Mouse (Mus musculus) limb, embryonic 12.5 days (tissue): ENCODE measurements around the gene Myl3. TPM values are rescaled to one million over a fixed set of nuclear protein-coding genes. Genes with fewer than 3 reads are reported as not detected.
A peak's percentile ranks its signal among the peaks of the same experiment; 100 is the strongest.

Experiments
- ATAC-seq: fragments of 200-750 bp; cut with Nextera tagmentation; 2 replicates; pipeline ENCODE4 v1.8.0; 2017; ENCODE audit warnings: low read depth, moderate TSS enrichment; ENCODE audit not compliant: insufficient number of reproducible peaks, insufficient read depth, low FRiP score, low TSS enrichment
- H3K27ac ChIP-seq: fragments of 300-500 bp; sonication (generic); 2 replicates; pipeline ENCODE4 v1.5.1; 2016; ENCODE audit warnings: mild to moderate bottlenecking, moderate library complexity
- H3K27me3 ChIP-seq: fragments of 300-500 bp; sonication (generic); 2 replicates; pipeline ENCODE4 v1.6.1; 2016; ENCODE audit warnings: mild to moderate bottlenecking, moderate library complexity
- H3K36me3 ChIP-seq: fragments of 300-500 bp; sonication (generic); 2 replicates; pipeline ENCODE4 v1.6.1; 2016; ENCODE audit warnings: mild to moderate bottlenecking, moderate library complexity
- H3K4me1 ChIP-seq: fragments of 300-500 bp; sonication (generic); replicated peaks from 2 replicates; pipeline ENCODE4 v1.6.1; 2016
- H3K4me2 ChIP-seq: fragments of 300-500 bp; sonication (generic); 2 replicates; pipeline ENCODE4 v1.6.1; 2016; ENCODE audit warnings: mild to moderate bottlenecking, moderate library complexity
- H3K4me3 ChIP-seq: fragments of 300-500 bp; sonication (generic); replicated peaks from 2 replicates; pipeline ENCODE4 v1.5.1; 2016; ENCODE audit warnings: mild to moderate bottlenecking
- H3K9ac ChIP-seq: fragments of 300-500 bp; sonication (generic); replicated peaks from 2 replicates; pipeline ENCODE4 v1.6.1; 2016; ENCODE audit warnings: mild to moderate bottlenecking, moderate library complexity
- H3K9me3 ChIP-seq: fragments of 300-500 bp; sonication (generic); 2 replicates; pipeline ENCODE4 v1.6.1; 2016; ENCODE audit warnings: mild to moderate bottlenecking, moderate library complexity
- WGBS: fragments of 180-500 bp; shearing (Covaris S2); methylation state at CpG from one replicate; pipeline ENCODE4 v1.1.7; 2016; 5-methylcytosine and 5-hydroxymethylcytosine counted together
- polyA plus RNA-seq: library from polyadenylated mRNA; unstranded; fragments of >200 nt; fragmentation: Nextera tagmentation; extraction: Ambion mirVana; gene quantifications from 2 replicates; pipeline ENCODE4 v1.2.1, GENCODE M21; 2016

Gene Myl3
- polyA plus RNA-seq, 1 experiment from 2014 or later, result 2.6 TPM

DNA sequence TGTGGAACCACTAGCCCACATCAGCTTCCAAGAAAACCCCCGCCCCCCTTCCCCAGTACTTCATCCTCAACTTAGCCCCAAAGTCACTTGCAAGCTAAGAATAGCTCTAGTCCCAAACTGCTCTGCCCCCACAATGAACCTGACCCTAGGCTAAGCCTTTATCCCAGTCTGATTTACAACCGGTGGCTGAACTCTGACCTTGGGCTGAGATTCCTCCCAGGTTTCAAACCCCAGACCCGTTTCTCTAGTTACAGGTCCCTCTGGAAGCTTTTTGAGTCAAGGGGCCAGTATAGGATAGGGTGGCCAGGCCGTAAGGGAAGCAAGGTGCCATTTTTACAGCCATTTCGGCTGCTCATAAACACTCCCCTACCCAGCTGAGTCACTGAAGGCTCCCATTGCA lies 4.6 kb downstream of the Myl3 start:
- ATAC-seq, result peak; percentile 27
- Histone ChIP-seq H3K27me3 (peaks cover 52% of the 10 kb centered on the region), H3K36me3 (no peaks in the 10 kb centered on the region), H3K4me2 (peak overlapping the region; percentile 28), H3K4me3 (no peak overlapping the region), H3K9me3 (no peaks in the 10 kb centered on the region), H3K9ac (no peak overlapping the region), H3K27ac (peak overlapping the region; percentile 84), H3K4me1 (peaks cover 78% of the 10 kb centered on the region)
- WGBS, result 14% methylated on average over 5 of the region's 5 CpGs

DNA sequence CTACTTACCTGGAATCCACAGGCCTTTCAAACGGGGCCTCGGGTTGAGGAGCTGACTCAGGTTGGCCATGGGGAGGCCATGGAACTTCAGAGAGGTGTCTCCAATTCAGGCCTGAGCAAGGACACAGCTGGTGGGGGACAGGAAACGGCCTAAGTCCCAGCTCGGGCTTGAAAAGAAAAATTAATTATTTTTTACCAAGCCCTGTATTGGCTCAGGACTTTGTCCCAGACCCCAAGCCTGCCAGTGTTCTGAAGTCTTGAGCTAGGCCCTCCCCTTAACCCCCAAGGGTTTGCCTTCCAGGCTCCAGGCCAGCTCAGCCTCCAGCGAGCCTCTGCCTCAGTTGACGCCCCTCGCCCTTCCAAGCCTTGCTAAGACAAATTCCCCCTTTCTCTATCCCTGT lies 5.3 kb downstream of the Myl3 start, which contains the start of gene Pth1r:
TSS of gene Pth1r (minus strand) at position 185 of the 400 bp plus-strand sequence.
- peaks cover 50% of the 10 kb centered on the region for H3K27me3 ChIP-seq
- no peak within 1 kb of the TSS for H3K9ac ChIP-seq
- H3K4me2 ChIP-seq, result peak within 1 kb of the TSS; percentile 28

DNA sequence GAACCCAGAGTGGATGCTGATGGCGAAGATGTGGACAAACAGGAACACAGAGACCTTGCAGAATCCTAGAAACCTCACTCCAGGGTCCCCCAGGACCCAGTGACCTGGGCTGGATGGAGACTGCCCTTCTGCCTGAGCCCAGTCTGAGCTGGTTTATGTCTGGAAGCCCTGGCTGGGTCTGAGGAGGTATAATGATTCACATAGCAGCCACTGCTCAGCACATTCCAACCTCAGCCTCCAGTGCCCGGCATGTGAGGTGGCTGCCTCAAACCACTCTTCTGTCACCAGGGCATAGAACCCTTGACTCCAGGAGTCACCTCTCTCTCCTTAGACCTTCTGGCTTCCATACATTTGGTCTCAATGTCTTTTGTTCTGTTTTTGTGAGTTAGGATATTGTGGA lies 6.8 kb downstream of the Myl3 start:
- no peak overlapping the region for H3K4me3 ChIP-seq
- H3K9ac ChIP-seq, result no peak overlapping the region
- peaks cover 84% of the 10 kb centered on the region for H3K4me1 ChIP-seq
- H3K36me3 ChIP-seq, result no peaks in the 10 kb centered on the region
- 0 out of 2 replicates have a peak overlapping the region, but pooled peaks have one; percentile 13 for H3K27ac ChIP-seq
- H3K4me2 ChIP-seq, result no peak overlapping the region
- ATAC-seq, result no peak
- peaks cover 57% of the 10 kb centered on the region for H3K27me3 ChIP-seq
- H3K9me3 ChIP-seq, result no peaks in the 10 kb centered on the region
- WGBS, result 62% methylated on average over 2 of the region's 2 CpGs

More for the DNA sequence above, 5.3 kb downstream of the Myl3 start, which contains the start of gene Pth1r:
- 36% methylated on average over 7 of the region's 7 CpGs for whole genome bisulfite sequencing
- Histone ChIP-seq H3K36me3 (no peaks in the 10 kb centered on the region), H3K4me1 (peaks cover 78% of the 10 kb centered on the region), H3K9me3 (no peaks in the 10 kb centered on the region), H3K27ac (peak within 1 kb of the TSS; percentile 84), H3K4me3 (no peak within 1 kb of the TSS)
- no peak for ATAC-seq

DNA sequence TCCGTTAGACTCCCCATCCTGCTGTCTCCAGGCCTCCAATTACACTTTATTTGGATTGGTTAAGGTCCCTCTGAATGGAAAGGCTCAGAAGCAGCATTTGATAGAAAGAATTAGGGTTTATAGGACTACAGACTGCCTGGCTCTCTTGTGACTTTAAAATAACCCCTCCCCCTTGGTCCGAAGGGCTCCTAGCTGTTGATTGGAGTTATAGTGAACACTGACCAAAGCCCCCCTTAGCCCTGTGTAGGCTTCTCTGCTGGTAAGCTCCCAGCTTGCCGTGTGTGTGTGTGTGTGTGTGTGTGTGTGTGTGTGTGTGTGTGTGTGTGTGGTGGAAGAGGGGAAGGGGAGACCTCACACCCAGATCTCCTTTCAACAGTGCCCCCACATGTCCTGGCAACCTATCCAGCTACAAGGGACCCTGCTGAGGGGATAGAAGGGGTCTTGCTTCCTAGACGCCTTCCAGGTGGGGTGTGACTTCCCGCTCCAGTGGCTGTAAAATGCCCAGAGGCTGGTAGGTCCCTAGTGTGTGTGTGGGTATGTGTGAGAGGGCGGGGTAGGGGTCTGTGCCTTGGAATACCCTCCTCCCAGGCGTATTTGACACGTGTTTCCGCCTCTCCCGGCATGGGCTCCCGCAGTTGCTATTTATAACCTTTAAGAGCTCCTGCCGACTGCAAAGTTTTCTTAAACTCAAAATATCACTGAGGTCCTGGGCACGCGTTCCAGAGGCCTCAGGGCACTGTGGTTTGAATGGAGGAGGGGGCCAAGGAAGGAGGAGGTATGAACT lies 8.9 kb downstream of the Myl3 start:
- peaks cover 38% of the 10 kb centered on the region for H3K27me3 ChIP-seq
- peak; percentile 46 for ATAC-seq
- peak overlapping the region; percentile 86 for H3K27ac ChIP-seq
- 8% methylated on average over 14 of the region's 14 CpGs for WGBS
- no peak overlapping the region for H3K4me3 ChIP-seq
- H3K4me1 ChIP-seq, result peaks cover 71% of the 10 kb centered on the region
- H3K36me3 ChIP-seq, result no peaks in the 10 kb centered on the region
- H3K9me3 ChIP-seq, result no peaks in the 10 kb centered on the region
- peak overlapping the region; percentile 47 for H3K4me2 ChIP-seq
- H3K9ac ChIP-seq, result no peak overlapping the region

DNA sequence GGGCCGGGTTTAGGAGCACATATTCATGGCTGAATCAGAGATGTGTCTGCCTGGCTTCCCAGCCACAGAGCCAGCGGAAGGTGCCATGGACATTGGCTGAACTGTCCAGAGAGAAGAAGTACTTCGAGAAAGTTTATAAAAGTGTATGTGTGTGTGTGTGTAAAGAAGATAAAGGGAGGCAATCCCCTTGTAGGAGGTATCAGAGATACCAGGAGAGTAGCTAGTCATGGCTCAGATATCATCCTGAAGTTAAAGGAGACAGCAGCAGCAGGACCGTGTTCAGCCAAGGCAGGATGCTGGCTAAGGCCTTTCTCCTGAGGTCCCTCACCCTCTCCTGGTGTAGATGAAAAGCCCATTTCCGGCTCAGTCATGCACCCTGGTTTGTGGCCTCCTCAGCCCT lies 9.8 kb downstream of the Myl3 start:
- Histone ChIP-seq H3K4me3 (no peak overlapping the region), H3K27me3 (peaks cover 44% of the 10 kb centered on the region), H3K4me1 (peaks cover 62% of the 10 kb centered on the region), H3K4me2 (peak overlapping the region; percentile 47; the same call in 1 of the 2 replicates), H3K9me3 (no peaks in the 10 kb centered on the region), H3K27ac (peak overlapping the region; percentile 86), H3K36me3 (no peaks in the 10 kb centered on the region), H3K9ac (no peak overlapping the region)
- no peak for ATAC-seq
- WGBS, result 79% methylated on average over 5 of the region's 5 CpGs

DNA sequence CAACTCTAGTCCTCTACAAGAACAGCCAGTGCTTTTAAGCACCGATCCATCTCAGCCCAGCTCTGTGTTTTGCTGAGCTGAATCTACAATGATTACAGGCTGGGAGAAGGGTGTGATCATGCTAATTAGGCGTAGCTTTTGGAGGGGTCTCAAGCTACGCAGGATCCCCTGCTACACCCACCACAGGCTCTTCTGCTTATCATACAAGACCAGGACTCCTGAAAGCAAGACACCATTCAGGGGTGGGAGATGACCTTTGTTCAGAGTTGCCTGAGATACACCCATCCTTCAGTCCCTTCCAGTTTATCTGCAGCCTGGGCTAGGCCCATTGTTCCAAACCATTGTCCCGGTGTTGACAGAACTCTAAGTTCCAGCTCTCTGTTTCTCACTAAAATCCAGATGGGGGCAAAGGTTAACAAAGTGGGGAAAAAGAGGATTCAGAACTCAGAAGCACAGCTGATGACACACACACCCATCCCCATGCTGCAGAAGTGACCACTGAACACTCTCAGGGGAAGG lies 11.3 kb downstream of the Myl3 start:
- no peak for ATAC-seq
- no peak overlapping the region for H3K27ac ChIP-seq
- 89% methylated on average over 4 of the region's 4 CpGs for WGBS

DNA sequence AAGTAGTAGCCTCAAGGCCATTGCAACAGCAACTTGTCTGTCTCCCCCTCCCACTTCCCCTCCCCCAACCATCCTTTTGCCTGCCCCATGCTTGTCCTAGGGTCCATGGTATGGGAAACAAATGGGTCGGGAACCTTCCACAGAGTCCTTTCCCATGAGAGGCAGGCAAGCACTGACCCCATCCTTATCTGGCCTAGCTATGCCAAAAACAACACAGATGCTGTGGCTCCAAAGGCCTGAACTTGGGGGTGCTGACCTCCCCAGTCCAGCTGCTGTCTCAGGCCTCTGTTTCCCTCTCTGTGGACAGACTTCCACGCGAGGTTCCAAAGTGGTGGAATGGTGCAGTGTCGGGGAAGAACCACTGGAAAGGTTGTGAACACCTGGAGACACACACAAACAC lies 12.1 kb downstream of the Myl3 start:
- no peak for ATAC-seq
- H3K4me2 ChIP-seq, result no peak overlapping the region
- H3K4me3 ChIP-seq, result no peak overlapping the region
- WGBS, result 77% methylated on average over 4 of the region's 4 CpGs
- H3K27me3 ChIP-seq, result peaks cover 37% of the 10 kb centered on the region
- no peaks in the 10 kb centered on the region for H3K36me3 ChIP-seq
- H3K27ac ChIP-seq, result no peak overlapping the region
- no peaks in the 10 kb centered on the region for H3K9me3 ChIP-seq
- H3K4me1 ChIP-seq, result peaks cover 42% of the 10 kb centered on the region
- H3K9ac ChIP-seq, result no peak overlapping the region

More for the DNA sequence above, 11.3 kb downstream of the Myl3 start:
- Histone ChIP-seq H3K9me3 (no peaks in the 10 kb centered on the region), H3K9ac (no peak overlapping the region), H3K4me1 (peaks cover 47% of the 10 kb centered on the region), H3K4me3 (no peak overlapping the region), H3K4me2 (no peak overlapping the region), H3K36me3 (no peaks in the 10 kb centered on the region), H3K27me3 (peaks cover 40% of the 10 kb centered on the region)

DNA sequence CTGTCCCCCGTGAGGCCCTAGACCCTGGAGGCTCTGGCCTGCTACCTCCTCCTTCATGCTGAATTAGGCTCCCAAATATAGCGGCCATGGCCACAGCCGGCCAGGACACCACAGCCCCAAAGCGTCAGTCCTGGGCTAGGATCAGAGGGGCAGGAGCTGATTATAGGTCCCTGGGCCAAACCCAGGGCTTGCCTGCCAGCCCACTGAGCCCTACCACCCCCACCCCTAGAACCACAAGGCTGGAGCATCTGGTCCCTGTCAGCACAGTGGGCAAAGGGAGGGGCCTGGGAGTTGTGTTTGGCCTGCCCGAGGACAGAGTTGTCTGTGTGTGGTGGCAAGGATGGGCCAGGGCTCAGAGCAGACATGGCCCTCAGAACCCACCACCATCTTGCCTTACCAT lies 16.2 kb downstream of the Myl3 start:
- Histone ChIP-seq H3K27me3 (peaks cover 19% of the 10 kb centered on the region), H3K4me1 (peaks cover 36% of the 10 kb centered on the region), H3K9ac (no peak overlapping the region), H3K4me3 (no peak overlapping the region), H3K27ac (no peak overlapping the region), H3K36me3 (no peaks in the 10 kb centered on the region), H3K9me3 (no peaks in the 10 kb centered on the region), H3K4me2 (no peak overlapping the region)
- no peak for ATAC-seq
- WGBS, result 76% methylated on average over 5 of the region's 5 CpGs

DNA sequence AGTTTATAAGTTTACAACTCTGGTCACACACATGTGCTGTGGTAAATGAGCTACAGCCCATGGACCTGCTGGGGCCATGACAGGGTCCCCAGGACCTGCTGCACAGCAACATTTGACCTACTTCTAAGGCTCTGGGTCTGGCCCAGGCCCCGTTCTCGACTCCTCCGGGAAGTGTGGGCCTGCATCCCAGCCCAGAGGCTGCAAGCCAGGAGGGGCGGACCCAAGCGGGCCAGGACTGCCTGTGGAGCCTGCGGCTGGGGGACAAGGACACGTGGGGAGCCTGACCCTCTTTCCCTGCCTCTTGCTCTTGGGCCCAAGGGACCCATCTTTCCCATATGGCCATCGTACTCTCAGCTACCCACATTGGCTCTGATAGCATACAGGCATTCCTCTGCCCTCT lies 16.9 kb downstream of the Myl3 start:
- no peak for ATAC-seq
- Histone ChIP-seq H3K9me3 (no peaks in the 10 kb centered on the region), H3K4me1 (peaks cover 36% of the 10 kb centered on the region), H3K4me2 (no peak overlapping the region), H3K27ac (no peak overlapping the region), H3K27me3 (peaks cover 24% of the 10 kb centered on the region), H3K9ac (0 out of 2 replicates have a peak overlapping the region, but pooled peaks have one; percentile 27), H3K36me3 (no peaks in the 10 kb centered on the region), H3K4me3 (no peak overlapping the region)
- WGBS, result 71% methylated on average over 8 of the region's 8 CpGs

DNA sequence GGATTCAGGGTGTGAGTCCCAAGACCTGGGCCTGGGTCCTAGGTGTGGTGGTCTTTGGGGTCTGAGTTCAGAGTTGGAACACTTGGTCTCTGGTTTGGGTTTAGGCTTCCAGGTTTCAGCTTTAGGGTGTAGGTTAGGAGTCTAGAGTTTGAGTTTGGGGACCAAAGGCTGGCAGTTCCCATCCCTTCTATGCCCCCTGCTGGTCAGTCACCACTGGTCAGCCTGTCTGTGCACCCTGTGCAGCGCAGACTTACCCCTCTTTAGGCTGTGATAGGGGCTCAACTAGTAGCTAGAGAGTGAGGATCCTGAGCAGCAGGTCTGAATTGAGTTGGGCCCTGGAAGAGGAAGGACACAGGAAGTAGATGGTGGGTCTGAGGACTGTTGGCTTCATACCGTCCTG lies 17.6 kb downstream of the Myl3 start:
- Histone ChIP-seq H3K4me3 (no peak overlapping the region), H3K4me2 (no peak overlapping the region), H3K9ac (no peak overlapping the region), H3K4me1 (peaks cover 42% of the 10 kb centered on the region), H3K36me3 (no peaks in the 10 kb centered on the region), H3K27ac (no peak overlapping the region), H3K27me3 (peaks cover 30% of the 10 kb centered on the region), H3K9me3 (no peaks in the 10 kb centered on the region)
- 55% methylated on average over 2 of the region's 2 CpGs for WGBS
- no peak for ATAC-seq

DNA sequence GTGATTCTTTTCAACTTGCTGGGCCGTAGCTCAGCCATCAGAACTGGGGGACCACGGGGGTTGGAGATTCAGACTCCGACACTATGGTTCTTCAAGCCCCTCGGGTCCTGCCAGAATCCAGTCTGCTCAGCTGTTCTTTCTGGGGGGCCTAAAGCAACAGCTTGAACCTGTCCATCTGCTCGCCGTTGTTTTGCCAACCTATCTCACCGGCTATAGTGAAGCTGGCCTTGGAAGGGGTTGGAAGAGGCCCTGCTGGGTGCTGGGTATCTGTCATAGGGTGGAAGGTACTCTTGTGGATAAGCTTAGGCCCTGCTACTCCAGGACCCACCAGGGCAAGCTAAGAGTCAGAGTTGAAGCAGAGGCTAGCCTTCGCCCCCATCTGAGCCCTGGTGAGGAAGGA lies 19.2 kb downstream of the Myl3 start:
- H3K4me2 ChIP-seq, result no peak overlapping the region
- peaks cover 48% of the 10 kb centered on the region for H3K4me1 ChIP-seq
- H3K9me3 ChIP-seq, result no peaks in the 10 kb centered on the region
- no peak for ATAC-seq
- 0 out of 2 replicates have a peak overlapping the region, but pooled peaks have one; percentile 8 for H3K27ac ChIP-seq
- H3K4me3 ChIP-seq, result no peak overlapping the region
- H3K27me3 ChIP-seq, result peaks cover 34% of the 10 kb centered on the region
- 81% methylated on average over 8 of the region's 8 CpGs for WGBS
- no peaks in the 10 kb centered on the region for H3K36me3 ChIP-seq
- H3K9ac ChIP-seq, result no peak overlapping the region
